Mouse (Mus musculus) bone marrow macrophage, adult 2 months (primary cell): Measurements from ENCODE around the gene Txndc5.

Source experiments
- CTCF ChIP-seq: IDR thresholded peaks from 2 replicates; pipeline ENCODE4 v1.5.1; 2012; ENCODE audit warnings: low read depth, mild to moderate bottlenecking, low read length, moderate library complexity
- POLR2A ChIP-seq: IDR thresholded peaks from 2 replicates; pipeline ENCODE4 v1.6.1; 2012; ENCODE audit warnings: mild to moderate bottlenecking, low read depth, low read length, borderline replicate concordance

- no peak for TF ChIP-seq CTCF
- TF ChIP-seq POLR2A: no peak
Measured at GRCm38 (mm10) chr13:38523231-38523630, 5.4 kb downstream of the Txndc5 start.
